8 mouse cellular contexts compared by ENCODE assay signal in genomic region chr11:43747233-43748226, GRCm38 (mm10). TPM values are rescaled to one million over a fixed set of nuclear protein-coding genes. Genes with fewer than 3 reads are reported as not detected.
A peak's percentile ranks its signal among the peaks of the same experiment; 100 is the strongest.
DNase-seq lines count a peak whose midpoint lies in the region; ATAC-seq lines count a peak whose summit lies in the region.

TSS of gene Ttc1 (minus strand) at chr11:43748008.

- H3K27ac ChIP-seq in hindbrain, embryonic 11.5 days (ENCODE audit: low read depth, low read length): no peak within 1 kb of the TSS

- WGBS in hindbrain, embryonic 11.5 days: 4% methylated on average over 46 of the region's 47 CpGs

- no peaks in the 10 kb centered on the region for H3K4me1 ChIP-seq in hindbrain, embryonic 11.5 days (replicated peaks; ENCODE audit: control insufficient read depth, insufficient read depth, low read length)

- H3K9ac ChIP-seq in hindbrain, embryonic 11.5 days (ENCODE audit: low read depth, low read length): peak within 1 kb of the TSS; percentile 63

- DNase-seq in Muller cell, postnatal 12 days (ENCODE audit: inconsistent ontology term): peak; percentile 95
- peak; percentile 97 for DNase-seq in cerebellum, adult 9-11 months
- peak; percentile 96 to 99 for DNase-seq in frontal cortex, adult 2 months (ENCODE audit: extremely low spot score in 1 of 2, low spot score in 1 of 2)
- DNase-seq in hindbrain, embryonic 11.5 days (ENCODE audit: low spot score): peak; percentile 97
- peak; percentile 97 for DNase-seq in layer of hippocampus, postnatal 10 days (ENCODE audit: low spot score in 2 of 2)
- DNase-seq in lung, postnatal 10 days: peak; percentile 99
- peak; percentile 93 for DNase-seq in ovary, postnatal 36 days (ENCODE audit: low spot score)
- DNase-seq in thymus, postnatal 25 days: peak; percentile 96

- peak within 1 kb of the TSS; percentile 51 for H3K4me3 ChIP-seq in hindbrain, embryonic 11.5 days (ENCODE audit: low read depth, low read length)

- H3K27me3 ChIP-seq in hindbrain, embryonic 11.5 days (ENCODE audit: control insufficient read depth, insufficient read depth, low read length): no peaks in the 10 kb centered on the region

- peak; percentile 100 for ATAC-seq in hindbrain, embryonic 11.5 days (ENCODE audit: low FRiP score)

- H3K36me3 ChIP-seq in hindbrain, embryonic 11.5 days (ENCODE audit: control insufficient read depth, insufficient read depth, low read length): 0 out of 2 replicates have a peak, but pooled peaks cover 2% of the 10 kb centered on the region

- H3K4me2 ChIP-seq in hindbrain, embryonic 11.5 days (replicated peaks; ENCODE audit: low read depth, low read length): peak within 1 kb of the TSS; percentile 68

- H3K9me3 ChIP-seq in hindbrain, embryonic 11.5 days (ENCODE audit: control insufficient read depth, low read length): no peaks in the 10 kb centered on the region

RNA-seq across cellular contexts. Expression of gene Ttc1, which starts in this region (rescaled TPM):
- polyA plus RNA-seq in frontal cortex, adult 2 months (2012; rRNA removed): 47.0 and 50.5 TPM in 2 replicates
- 86.2 and 89.5 TPM in 2 replicates for polyA plus RNA-seq in hindbrain, embryonic 11.5 days (2014; fragmentation: Nextera tagmentation; extraction: Ambion mirVana)
- total RNA-seq in layer of hippocampus, postnatal 10 days (2021): 10 to 100 TPM; 49.1 to 53.0 TPM
